Mouse (Mus musculus) heart, postnatal 36 days (tissue): ENCODE measurements at regions not wholly inside any gene's neighbourhood (a gene's known extent, or its start where the extent isn't known, plus 50 kb on each side); places are given as distances from the start of the nearest gene placed in this dataset.

ENCODE experiments used
- DNase-seq, 2 experiments: peaks; one replicate each; pipeline ENCODE4 v3.0.0; 2021 to 2022
- intact Hi-C: fragments of 180-260 bp; cut with DNase I; formaldehyde crosslinking; loops from one replicate; pipeline ENCODE4 v1.15.1; 2025

DNA sequence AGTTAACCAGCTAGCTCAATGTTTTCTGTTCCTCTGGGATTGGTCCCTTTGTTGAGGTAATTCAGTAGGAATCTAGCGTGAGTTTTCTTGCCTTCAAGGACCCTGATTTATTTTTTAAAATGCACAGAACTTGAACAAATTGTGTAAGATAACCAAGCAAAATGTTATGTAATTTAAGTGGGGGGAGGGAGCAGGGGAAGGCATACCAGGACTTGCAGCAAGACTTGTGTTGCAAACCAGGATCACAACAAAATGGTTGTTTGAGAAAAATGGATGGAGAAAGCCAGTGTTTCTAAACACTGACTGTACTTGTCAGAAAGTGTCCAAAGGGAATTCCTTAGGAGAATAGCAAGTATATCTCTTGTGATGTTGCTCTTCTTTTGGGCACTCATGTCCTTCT is 120.5 kb upstream of the Klf6 start:
- no peak for DNase-seq
- intact Hi-C loops: no loop called here

GRCm38 (mm10) chr13:5744949-5745348 is 116.3 kb upstream of the Klf6 start:
- intact Hi-C loops: no loop called here
- no peak for DNase-seq

- intact Hi-C loops: no loop called here
- no peak for DNase-seq
Observed at GRCm38 (mm10) chr13:5757176-5757575, 104.1 kb upstream of the Klf6 start.

DNA sequence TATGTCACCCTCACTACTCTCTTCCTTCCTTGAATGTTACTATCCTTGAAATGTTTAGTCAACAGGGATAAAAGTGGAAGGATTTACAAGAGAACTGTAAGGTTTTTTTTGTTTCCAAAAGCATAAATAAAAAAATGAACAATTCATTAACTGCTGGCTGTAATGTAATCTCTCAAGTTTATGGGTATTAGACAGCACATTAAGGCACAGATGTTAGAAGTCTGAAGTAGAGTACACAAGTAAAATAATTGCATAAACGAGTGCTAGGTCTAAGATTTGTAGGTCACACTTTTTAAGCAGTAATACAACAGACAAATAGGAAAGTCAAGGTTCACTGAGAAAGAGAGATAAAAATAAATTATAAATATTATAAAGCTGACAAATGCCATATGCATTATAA is 103.3 kb upstream of the Klf6 start:
- intact Hi-C loops: no loop called here
- DNase-seq: no peak

DNA sequence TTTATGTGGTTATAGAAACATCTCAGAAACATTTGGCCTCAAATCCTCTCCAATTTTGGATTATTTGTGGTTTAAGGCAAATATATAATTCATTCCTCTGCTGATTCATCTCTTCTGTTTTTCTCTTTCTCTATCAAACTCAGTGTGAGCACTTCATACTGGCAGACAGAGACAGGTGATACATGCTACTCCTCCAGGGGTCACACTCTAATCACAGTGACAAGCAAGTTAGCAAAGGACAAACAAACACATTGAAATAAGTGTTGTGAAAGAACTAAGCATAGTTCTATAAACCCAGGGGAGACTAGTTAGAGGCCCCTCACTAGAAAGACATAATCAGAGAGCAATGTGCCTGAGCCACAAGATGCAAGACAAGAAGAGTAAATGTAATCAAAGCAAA is 101.3 kb upstream of the Klf6 start:
- no peak for DNase-seq
- intact Hi-C loops: no loop called here

DNA sequence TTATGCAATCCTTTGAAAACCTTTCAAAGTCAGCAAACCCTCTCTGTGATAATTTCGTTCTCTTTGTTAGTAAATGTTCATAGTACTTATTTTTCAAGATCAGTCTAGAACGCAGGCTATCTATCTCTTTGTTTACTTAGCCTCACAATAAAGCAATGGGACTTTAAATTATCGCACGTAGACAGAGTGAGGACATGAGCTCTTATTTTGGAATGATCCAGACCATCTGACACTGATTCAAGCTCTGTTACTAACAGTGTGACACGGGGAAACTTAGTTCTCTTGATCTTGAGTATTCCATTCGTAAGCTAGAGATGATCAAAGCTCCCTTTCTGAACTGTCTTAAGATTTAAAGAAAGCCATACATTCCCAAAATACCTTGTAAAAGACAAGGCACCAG is 94.9 kb upstream of the Klf6 start:
- no peak for DNase-seq
- intact Hi-C loops: no loop called here

GRCm38 (mm10) chr13:5767202-5767601 is 94.1 kb upstream of the Klf6 start:
- DNase-seq: no peak
- intact Hi-C loops: no loop called here

DNA sequence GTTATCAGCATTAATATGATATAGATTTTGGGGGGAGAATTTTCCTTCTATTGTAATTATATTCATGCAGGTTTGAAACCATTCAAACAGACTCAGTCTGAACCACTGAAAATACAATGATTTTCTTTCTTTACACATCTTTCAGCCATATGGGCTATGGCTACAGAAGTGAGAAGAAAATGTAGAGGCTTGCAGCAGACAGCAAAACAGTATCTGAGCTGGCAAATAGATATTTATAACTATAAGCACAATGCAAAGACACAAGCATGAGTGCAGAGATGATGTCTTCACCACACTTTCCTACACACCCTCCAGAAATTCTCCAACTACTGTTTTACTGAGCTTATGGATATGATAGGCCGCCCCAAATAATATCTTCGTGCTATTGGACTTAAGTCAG is 92.6 kb upstream of the Klf6 start:
- intact Hi-C loops: no loop called here
- no peak for DNase-seq

- no peak for DNase-seq
- intact Hi-C loops: no loop called here
Observed at GRCm38 (mm10) chr13:5769283-5770260, 91.7 kb upstream of the Klf6 start.

GRCm38 (mm10) chr13:5773811-5774210 is 87.5 kb upstream of the Klf6 start:
- intact Hi-C loops: no loop called here
- no peak for DNase-seq

DNA sequence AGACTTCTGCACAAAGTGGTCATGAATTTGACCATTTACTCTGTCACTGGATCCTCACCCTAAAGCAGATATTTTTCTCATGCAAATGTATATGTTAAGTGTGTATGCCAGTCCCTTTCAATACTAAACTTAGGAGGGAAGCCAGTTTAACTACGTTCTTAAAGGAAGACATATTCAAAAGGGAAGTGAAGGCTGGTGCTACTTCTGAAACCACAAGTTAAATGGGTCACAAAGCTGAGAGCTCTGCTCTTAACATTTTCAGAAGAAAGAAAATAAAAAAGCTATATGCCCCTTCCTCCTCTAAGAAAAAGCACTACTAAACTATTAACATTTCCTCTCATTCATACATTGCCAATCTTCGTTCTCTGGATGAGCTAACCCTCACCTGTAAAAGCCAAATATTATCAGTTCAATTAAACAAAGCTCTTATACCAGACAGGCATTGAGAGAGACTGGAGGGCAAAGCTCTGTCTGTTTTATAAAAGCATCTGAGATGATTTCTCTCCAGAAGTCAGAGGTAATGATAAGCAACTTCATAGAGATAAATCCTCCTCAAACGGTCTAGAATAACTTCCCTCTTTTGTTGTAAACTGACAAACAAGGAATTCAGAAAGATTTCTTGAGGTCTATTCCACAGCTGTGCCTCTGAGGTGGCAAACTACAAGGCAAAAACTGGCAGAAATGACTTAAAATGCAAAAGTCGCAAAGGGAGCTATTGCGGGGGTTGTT is 82.7 kb upstream of the Klf6 start:
- intact Hi-C loops: no loop called here
- DNase-seq: no peak

DNA sequence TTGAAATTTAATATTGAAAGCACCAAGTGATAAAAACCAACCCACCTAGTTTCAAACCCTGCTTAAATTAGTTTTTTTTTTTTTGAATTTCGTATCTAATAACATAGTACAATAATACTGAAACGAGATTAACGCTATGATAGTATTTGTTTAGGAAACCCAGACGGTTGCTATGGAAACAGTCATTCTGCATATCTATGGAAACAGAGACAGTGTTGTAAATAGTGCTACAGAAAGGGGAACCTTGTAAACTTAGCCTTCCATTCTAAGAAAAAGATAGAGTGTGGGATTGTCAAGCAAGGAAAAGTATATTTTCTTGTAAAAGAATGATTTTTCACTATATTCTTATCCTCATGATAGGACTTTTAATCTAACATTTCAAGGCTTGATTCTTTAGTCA is 81.9 kb upstream of the Klf6 start:
- no peak for DNase-seq
- intact Hi-C loops: no loop called here

- no peak for DNase-seq
- intact Hi-C loops: no loop called here
Observed at GRCm38 (mm10) chr13:5782540-5782939, 78.7 kb upstream of the Klf6 start.

DNA sequence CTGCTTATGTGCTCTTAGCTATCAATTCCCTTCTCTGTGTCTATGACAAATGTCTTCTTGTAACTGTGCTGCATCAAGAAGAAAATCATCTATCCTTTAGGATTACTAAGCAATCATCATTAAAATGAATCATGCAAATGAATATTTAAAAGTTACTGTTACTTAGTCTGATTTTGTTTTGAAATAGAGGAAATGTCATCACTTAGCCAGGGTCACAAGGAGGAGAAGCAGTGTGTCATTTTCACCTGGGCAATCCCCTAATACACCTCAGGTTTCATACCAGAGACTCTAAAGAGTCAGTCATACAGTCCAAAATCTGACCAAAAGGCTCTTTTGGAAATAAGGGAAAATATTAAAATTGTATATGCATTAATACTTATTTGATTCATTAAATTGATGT is 74.2 kb upstream of the Klf6 start:
- intact Hi-C loops: no loop called here
- DNase-seq: no peak

DNA sequence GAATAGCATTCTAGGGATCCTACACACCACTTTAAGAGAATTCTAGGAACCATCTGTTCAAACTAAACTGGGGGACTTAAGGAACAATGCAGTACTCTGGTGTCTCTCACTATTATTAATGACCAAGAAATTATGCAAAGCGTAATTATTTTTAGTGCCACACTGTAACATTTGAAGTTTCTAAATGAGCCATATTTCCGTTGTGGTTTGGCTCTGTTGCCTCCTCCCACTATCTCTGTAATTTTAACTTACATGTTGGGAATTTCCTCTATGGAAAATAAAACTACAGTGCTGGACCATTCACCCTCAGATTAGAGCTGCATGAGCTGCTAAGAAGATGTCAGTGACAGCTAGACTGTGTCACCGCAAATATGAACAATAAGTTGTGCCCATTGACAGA is 72.0 kb upstream of the Klf6 start:
- no peak for DNase-seq

GRCm38 (mm10) chr13:5802079-5802478 is 59.2 kb upstream of the Klf6 start:
- peak; percentile 40 to 62 for DNase-seq
- intact Hi-C loops: loop anchor here (2.0 to 5.0 kb wide), 5 partner anchors 43 to 1030 kb away; no protein-coding TSS in a partner anchor

More for the DNA sequence above, 72.0 kb upstream of the Klf6 start:
- intact Hi-C loops: no loop called here

DNA sequence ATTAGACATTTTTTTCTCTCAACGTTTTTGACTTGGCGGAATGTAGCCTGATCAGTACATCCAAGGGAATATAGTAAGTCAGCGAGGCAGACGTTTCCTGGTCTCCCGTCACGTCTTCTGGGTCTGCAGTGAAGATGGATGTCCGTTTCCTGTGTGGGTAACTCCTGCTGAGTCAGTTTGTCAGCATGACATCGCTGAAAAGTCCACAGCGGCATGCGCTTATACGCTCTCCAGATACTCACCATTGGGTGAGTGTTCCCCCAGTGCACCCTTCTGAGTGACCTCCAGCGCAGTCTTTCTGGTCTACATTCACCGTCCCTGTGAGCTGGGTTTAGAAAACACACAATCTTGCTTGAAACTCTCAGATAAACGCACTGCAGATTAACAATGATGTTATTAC is 58.5 kb upstream of the Klf6 start:
- intact Hi-C loops: loop anchor here (1.0 to 5.0 kb wide), 6 partner anchors 42 to 1031 kb away; no protein-coding TSS in a partner anchor
- peak in 1 of 2 experiments; percentile 48 for DNase-seq

GRCm38 (mm10) chr13:5803540-5804380 is 57.5 kb upstream of the Klf6 start:
- intact Hi-C loops: loop anchor here (1.0 to 5.0 kb wide), 6 partner anchors 41 to 1031 kb away; no protein-coding TSS in a partner anchor

GRCm38 (mm10) chr13:5804381-5804941 is 56.8 kb upstream of the Klf6 start:
- DNase-seq: no peak
- intact Hi-C loops: loop anchor here (5.0 kb wide), 2 partner anchors 92 to 1032 kb away; no protein-coding TSS in a partner anchor

More at GRCm38 (mm10) chr13:5803540-5804380, 57.5 kb upstream of the Klf6 start:
- peak; percentile 76 to 80 for DNase-seq

GRCm38 (mm10) chr13:5808380-5808779 is 52.9 kb upstream of the Klf6 start:
- intact Hi-C loops: no loop called here
- DNase-seq: no peak
